Mouse (Mus musculus): ENCODE measurements at regions not wholly inside any gene's neighbourhood (a gene's known extent, or its start where the extent isn't known, plus 50 kb on each side); places are given as distances from the start of the nearest gene placed in this dataset.

GRCm38 (mm10) chr6:94390403-94390802, 106.7 kb upstream of the Magi1 start:
- 79% methylated on average over 2 of the region's 2 CpGs for WGBS
- Histone ChIP-seq H3K27ac (no peak overlapping the region), H3K4me2 (no peak overlapping the region), H3K4me3 (no peak overlapping the region), H3K9me3 (no peaks in the 10 kb centered on the region), H3K36me3 (no peaks in the 10 kb centered on the region), H3K4me1 (no peaks in the 10 kb centered on the region), H3K9ac (no peak overlapping the region), H3K27me3 (no peaks in the 10 kb centered on the region)
- no peak for ATAC-seq (ENCODE audit: insufficient number of reproducible peaks, low FRiP score, low TSS enrichment, low read depth)

GRCm38 (mm10) chr6:94389716-94390115, 106.0 kb upstream of the Magi1 start:
- WGBS: 44% methylated on average over 9 of the region's 9 CpGs
- no peak for ATAC-seq (ENCODE audit: insufficient number of reproducible peaks, low FRiP score, low TSS enrichment, low read depth)
- no peak overlapping the region for H3K27ac ChIP-seq

GRCm38 (mm10) chr6:94387648-94388047, 103.9 kb upstream of the Magi1 start:
- ATAC-seq (ENCODE audit: insufficient number of reproducible peaks, low FRiP score, low TSS enrichment, low read depth): no peak
- 73% methylated on average over 2 of the region's 2 CpGs for WGBS
- Histone ChIP-seq H3K4me2 (no peak overlapping the region), H3K36me3 (no peaks in the 10 kb centered on the region), H3K9me3 (no peaks in the 10 kb centered on the region), H3K9ac (no peak overlapping the region), H3K4me3 (no peak overlapping the region), H3K4me1 (no peaks in the 10 kb centered on the region), H3K27me3 (no peaks in the 10 kb centered on the region), H3K27ac (no peak overlapping the region)

More at GRCm38 (mm10) chr6:94389716-94390115, 106.0 kb upstream of the Magi1 start:
- Histone ChIP-seq H3K4me1 (no peaks in the 10 kb centered on the region), H3K4me3 (no peak overlapping the region), H3K36me3 (no peaks in the 10 kb centered on the region), H3K4me2 (no peak overlapping the region), H3K9me3 (no peaks in the 10 kb centered on the region), H3K9ac (no peak overlapping the region), H3K27me3 (no peaks in the 10 kb centered on the region)

GRCm38 (mm10) chr6:94385531-94385930, 101.8 kb upstream of the Magi1 start:
- no peaks in the 10 kb centered on the region for H3K9me3 ChIP-seq
- no peaks in the 10 kb centered on the region for H3K4me1 ChIP-seq
- H3K9ac ChIP-seq: no peak overlapping the region
- H3K27me3 ChIP-seq: no peaks in the 10 kb centered on the region
- H3K36me3 ChIP-seq: no peaks in the 10 kb centered on the region
- 40% methylated on average over 2 of the region's 2 CpGs for WGBS
- no peak overlapping the region for H3K4me3 ChIP-seq
- no peak for ATAC-seq (ENCODE audit: insufficient number of reproducible peaks, low FRiP score, low TSS enrichment, low read depth)
- no peak overlapping the region for H3K27ac ChIP-seq
- H3K4me2 ChIP-seq: no peak overlapping the region

- Histone ChIP-seq H3K4me2 (no peak overlapping the region), H3K9me3 (no peaks in the 10 kb centered on the region), H3K27ac (no peak overlapping the region), H3K4me1 (no peaks in the 10 kb centered on the region), H3K4me3 (no peak overlapping the region), H3K27me3 (no peaks in the 10 kb centered on the region), H3K36me3 (no peaks in the 10 kb centered on the region), H3K9ac (no peak overlapping the region)
- 78% methylated on average over 2 of the region's 2 CpGs for WGBS
- no peak for ATAC-seq (ENCODE audit: insufficient number of reproducible peaks, low FRiP score, low TSS enrichment, low read depth)
These were observed 86.3 kb upstream of the Magi1 start for GRCm38 (mm10) chr6:94369991-94370390.

GRCm38 (mm10) chr6:94363951-94364350, 80.2 kb upstream of the Magi1 start:
- Histone ChIP-seq H3K4me1 (no peaks in the 10 kb centered on the region), H3K9ac (no peak overlapping the region), H3K4me3 (no peak overlapping the region), H3K36me3 (no peaks in the 10 kb centered on the region), H3K9me3 (no peaks in the 10 kb centered on the region), H3K27ac (no peak overlapping the region), H3K27me3 (no peaks in the 10 kb centered on the region), H3K4me2 (no peak overlapping the region)
- 71% methylated on average over 6 of the region's 6 CpGs for WGBS
- ATAC-seq (ENCODE audit: insufficient number of reproducible peaks, low FRiP score, low TSS enrichment, low read depth): no peak

GRCm38 (mm10) chr6:94362626-94363025, 78.9 kb upstream of the Magi1 start:
- H3K9me3 ChIP-seq: no peaks in the 10 kb centered on the region
- no peak for ATAC-seq (ENCODE audit: insufficient number of reproducible peaks, low FRiP score, low TSS enrichment, low read depth)
- H3K9ac ChIP-seq: no peak overlapping the region
- H3K36me3 ChIP-seq: no peaks in the 10 kb centered on the region
- H3K4me3 ChIP-seq: no peak overlapping the region
- H3K27me3 ChIP-seq: no peaks in the 10 kb centered on the region
- no peaks in the 10 kb centered on the region for H3K4me1 ChIP-seq
- H3K27ac ChIP-seq: no peak overlapping the region
- H3K4me2 ChIP-seq: no peak overlapping the region

GRCm38 (mm10) chr6:94357568-94357967, 73.9 kb upstream of the Magi1 start:
- peaks cover 5% of the 10 kb centered on the region for H3K4me1 ChIP-seq
- H3K4me3 ChIP-seq: no peak overlapping the region
- H3K9me3 ChIP-seq: no peaks in the 10 kb centered on the region
- H3K27ac ChIP-seq: no peak overlapping the region
- no peak for ATAC-seq (ENCODE audit: insufficient number of reproducible peaks, low FRiP score, low TSS enrichment, low read depth)
- H3K4me2 ChIP-seq: no peak overlapping the region
- H3K9ac ChIP-seq: no peak overlapping the region
- H3K36me3 ChIP-seq: no peaks in the 10 kb centered on the region
- H3K27me3 ChIP-seq: no peaks in the 10 kb centered on the region
- WGBS: 69% methylated on average over 4 of the region's 4 CpGs

- no peak overlapping the region for H3K4me2 ChIP-seq
- H3K27ac ChIP-seq: no peak overlapping the region
- H3K9me3 ChIP-seq: no peaks in the 10 kb centered on the region
- no peak for ATAC-seq (ENCODE audit: insufficient number of reproducible peaks, low FRiP score, low TSS enrichment, low read depth)
- no peak overlapping the region for H3K4me3 ChIP-seq
- 25% methylated on average over 8 of the region's 8 CpGs for WGBS
- no peaks in the 10 kb centered on the region for H3K27me3 ChIP-seq
- H3K4me1 ChIP-seq: peaks cover 5% of the 10 kb centered on the region
- no peaks in the 10 kb centered on the region for H3K36me3 ChIP-seq
- no peak overlapping the region for H3K9ac ChIP-seq
These were observed 70.9 kb upstream of the Magi1 start for GRCm38 (mm10) chr6:94354451-94355095.

- H3K27ac ChIP-seq: no peak overlapping the region
- WGBS: 69% methylated on average over 2 of the region's 2 CpGs
- H3K4me2 ChIP-seq: no peak overlapping the region
- H3K9ac ChIP-seq: no peak overlapping the region
- H3K4me1 ChIP-seq: no peaks in the 10 kb centered on the region
- no peak for ATAC-seq (ENCODE audit: insufficient number of reproducible peaks, low FRiP score, low TSS enrichment, low read depth)
- H3K36me3 ChIP-seq: no peaks in the 10 kb centered on the region
- H3K9me3 ChIP-seq: no peaks in the 10 kb centered on the region
- H3K4me3 ChIP-seq: no peak overlapping the region
- H3K27me3 ChIP-seq: no peaks in the 10 kb centered on the region
These were observed 60.6 kb upstream of the Magi1 start for GRCm38 (mm10) chr6:94344296-94344695.

GRCm38 (mm10) chr6:94340546-94340945, 56.8 kb upstream of the Magi1 start:
- H3K27ac ChIP-seq: no peak overlapping the region
- no peaks in the 10 kb centered on the region for H3K27me3 ChIP-seq
- H3K9me3 ChIP-seq: no peaks in the 10 kb centered on the region
- peaks cover 4% of the 10 kb centered on the region; the same call in 1 of the 2 replicates for H3K4me1 ChIP-seq
- no peak overlapping the region for H3K9ac ChIP-seq
- no peaks in the 10 kb centered on the region for H3K36me3 ChIP-seq
- WGBS: 45% methylated on average over 2 of the region's 2 CpGs
- no peak overlapping the region for H3K4me3 ChIP-seq
- no peak overlapping the region for H3K4me2 ChIP-seq
- ATAC-seq (ENCODE audit: insufficient number of reproducible peaks, low FRiP score, low TSS enrichment, low read depth): no peak

- Histone ChIP-seq H3K9me3 (no peaks in the 10 kb centered on the region), H3K4me2 (no peak overlapping the region), H3K27me3 (no peaks in the 10 kb centered on the region), H3K36me3 (no peaks in the 10 kb centered on the region), H3K4me1 (peaks cover 4% of the 10 kb centered on the region; the same call in 1 of the 2 replicates), H3K4me3 (no peak overlapping the region), H3K9ac (no peak overlapping the region), H3K27ac (peak overlapping the region; percentile 40; the same call in 1 of the 2 replicates)
- ATAC-seq (ENCODE audit: insufficient number of reproducible peaks, low FRiP score, low TSS enrichment, low read depth): no peak
- 31% methylated on average over 6 of the region's 6 CpGs for WGBS
These were observed 52.5 kb upstream of the Magi1 start for GRCm38 (mm10) chr6:94336168-94336567.
